Mouse (Mus musculus): ENCODE measurements around the gene 2210407C18Rik. TPM values are rescaled to one million over a fixed set of nuclear protein-coding genes. Genes with fewer than 3 reads are reported as not detected.

2210407C18Rik gene
- total and polyA plus RNA-seq, 3 experiments = not detected

- Histone ChIP-seq H3K36me3 (replicated peaks in 1 of 2; ENCODE audit: control insufficient read depth in 1 of 2, insufficient read depth in 1 of 2, low read length in 1 of 2) (no peaks in the 10 kb centered on the region), H3K9me3 (replicated peaks; ENCODE audit: low read length) (no peaks in the 10 kb centered on the region), H3K27ac (ENCODE audit: insufficient read depth, low read depth) (no peak overlapping the region), H3K4me3 (replicated peaks in 1 of 3; ENCODE audit: low read depth in 2 of 3, low read length in 2 of 3, poor library complexity in 1 of 3) (no peak overlapping the region), H3K79me2 (replicated peaks; ENCODE audit: control insufficient read depth, extremely low read depth, insufficient read depth, poor library complexity, severe bottlenecking) (no peaks in the 10 kb centered on the region), H3K27me3 (replicated peaks) (peaks cover 84% of the 10 kb centered on the region), H3K4me2 (ENCODE audit: insufficient read depth, low read depth, poor library complexity, severe bottlenecking) (no peak overlapping the region), H3K9ac (ENCODE audit: insufficient read depth, low read depth) (no peak overlapping the region), H3K4me1 (ENCODE audit: control insufficient read depth in 1 of 2, insufficient read depth in 2 of 2) (no peaks in the 10 kb centered on the region)
- TF ChIP-seq ZKSCAN1 (IDR thresholded peaks at IDR 0.05; ENCODE audit: borderline replicate concordance, low read depth, low read length) (no peak), RAD21 (IDR thresholded peaks at IDR 0.05; ENCODE audit: low read depth, low read length) (no peak), TBP (conservative IDR thresholded peaks at IDR 0.05; ENCODE audit: low read depth, low read length) (no peak), E2F4 (IDR thresholded peaks at IDR 0.05; ENCODE audit: insufficient replicate concordance, low read depth, low read length) (no peak)
- DNase-seq (ENCODE audit: extremely low read depth) = no peak
- dilution Hi-C loops (cut with MboI; ENCODE audit: extremely low pct_ligation_motif_present, extremely low pct_unique_long_range_greater_than_20kb, low sequenced_read_pairs) (no loop called here), in situ Hi-C loops (cut with MboI; ENCODE audit: low pct_ligation_motif_present, low pct_unique_long_range_greater_than_20kb, low sequenced_read_pairs) (no loop called here)
Observed at GRCm38 (mm10) chr11:58604688-58605087, 11.2 kb downstream of the 2210407C18Rik start.

- no peak overlapping the region for H3K27ac ChIP-seq (ENCODE audit: insufficient read depth, low read depth)
- no peaks in the 10 kb centered on the region for H3K4me1 ChIP-seq (ENCODE audit: control insufficient read depth in 1 of 2, insufficient read depth in 2 of 2)
- H3K4me3 ChIP-seq (replicated peaks in 1 of 3; ENCODE audit: low read depth in 2 of 3, low read length in 2 of 3, poor library complexity in 1 of 3) = no peak overlapping the region
- dilution Hi-C loops (cut with MboI; ENCODE audit: extremely low pct_ligation_motif_present, extremely low pct_unique_long_range_greater_than_20kb, low sequenced_read_pairs) (no loop called here), in situ Hi-C loops (cut with MboI; ENCODE audit: low pct_ligation_motif_present, low pct_unique_long_range_greater_than_20kb, low sequenced_read_pairs) (no loop called here)
- H3K4me2 ChIP-seq (ENCODE audit: insufficient read depth, low read depth, poor library complexity, severe bottlenecking) = no peak overlapping the region
- H3K9me3 ChIP-seq (replicated peaks; ENCODE audit: low read length) = no peaks in the 10 kb centered on the region
- TF ChIP-seq POLR2AphosphoS2 (IDR thresholded peaks at IDR 0.05; ENCODE audit: low read depth, low read length) = no peak
- TF ChIP-seq ZKSCAN1 (IDR thresholded peaks at IDR 0.05; ENCODE audit: borderline replicate concordance, low read depth, low read length) = no peak
- no peak for TF ChIP-seq CTCF (conservative IDR thresholded peaks at IDR 0.05 in 1 of 2, IDR thresholded peaks at IDR 0.05 in 1 of 2; ENCODE audit: low read depth in 2 of 2, low read length in 2 of 2)
- no peak for TF ChIP-seq HCFC1 (IDR thresholded peaks at IDR 0.05; ENCODE audit: low read depth, low read length)
- no peak for TF ChIP-seq NRF1 (IDR thresholded peaks at IDR 0.05; ENCODE audit: low read depth, low read length)
- TF ChIP-seq ETS1 (conservative IDR thresholded peaks at IDR 0.05; ENCODE audit: low read depth, low read length) = no peak
- no peak for TF ChIP-seq UBTF (IDR thresholded peaks at IDR 0.05; ENCODE audit: low read depth, low read length)
- TF ChIP-seq MAFK (IDR thresholded peaks at IDR 0.05; ENCODE audit: insufficient replicate concordance, low read length) = no peak
- no peak for DNase-seq (ENCODE audit: extremely low read depth)
- no peaks in the 10 kb centered on the region for H3K36me3 ChIP-seq (replicated peaks in 1 of 2; ENCODE audit: control insufficient read depth in 1 of 2, insufficient read depth in 1 of 2, low read length in 1 of 2)
- peaks cover 84% of the 10 kb centered on the region for H3K27me3 ChIP-seq (replicated peaks)
- no peak overlapping the region for H3K9ac ChIP-seq (ENCODE audit: insufficient read depth, low read depth)
- H3K79me2 ChIP-seq (replicated peaks; ENCODE audit: control insufficient read depth, extremely low read depth, insufficient read depth, poor library complexity, severe bottlenecking) = no peaks in the 10 kb centered on the region
Observed at GRCm38 (mm10) chr11:58602800-58603560, 12.9 kb downstream of the 2210407C18Rik start.

- Histone ChIP-seq H3K4me3 (replicated peaks in 1 of 3; ENCODE audit: low read depth in 2 of 3, low read length in 2 of 3, poor library complexity in 1 of 3) (no peak overlapping the region), H3K4me2 (ENCODE audit: insufficient read depth, low read depth, poor library complexity, severe bottlenecking) (no peak overlapping the region), H3K9ac (ENCODE audit: insufficient read depth, low read depth) (no peak overlapping the region), H3K27me3 (replicated peaks) (peaks cover 91% of the 10 kb centered on the region), H3K36me3 (replicated peaks in 1 of 2; ENCODE audit: control insufficient read depth in 1 of 2, insufficient read depth in 1 of 2, low read length in 1 of 2) (no peaks in the 10 kb centered on the region), H3K27ac (ENCODE audit: insufficient read depth, low read depth) (no peak overlapping the region), H3K9me3 (replicated peaks; ENCODE audit: low read length) (no peaks in the 10 kb centered on the region), H3K4me1 (ENCODE audit: control insufficient read depth in 1 of 2, insufficient read depth in 2 of 2) (no peaks in the 10 kb centered on the region), H3K79me2 (replicated peaks; ENCODE audit: control insufficient read depth, extremely low read depth, insufficient read depth, poor library complexity, severe bottlenecking) (no peaks in the 10 kb centered on the region)
- DNase-seq (ENCODE audit: extremely low read depth) = no peak
- no peak for TF ChIP-seq POLR2AphosphoS2 (IDR thresholded peaks at IDR 0.05; ENCODE audit: low read depth, low read length)
- no peak for TF ChIP-seq SMC3 (IDR thresholded peaks at IDR 0.05; ENCODE audit: low read depth, low read length)
- TF ChIP-seq MXI1 (IDR thresholded peaks at IDR 0.05; ENCODE audit: low read depth, low read length) = no peak
- TF ChIP-seq KAT2A (IDR thresholded peaks at IDR 0.05; ENCODE audit: insufficient replicate concordance, low read length) = no peak
- no peak for TF ChIP-seq MAZ (IDR thresholded peaks at IDR 0.05; ENCODE audit: low read depth, low read length)
- TF ChIP-seq TBP (conservative IDR thresholded peaks at IDR 0.05; ENCODE audit: low read depth, low read length) = no peak
- dilution Hi-C loops (cut with MboI; ENCODE audit: extremely low pct_ligation_motif_present, extremely low pct_unique_long_range_greater_than_20kb, low sequenced_read_pairs) = no loop called here
- in situ Hi-C loops (cut with MboI; ENCODE audit: low pct_ligation_motif_present, low pct_unique_long_range_greater_than_20kb, low sequenced_read_pairs) = no loop called here
Observed at GRCm38 (mm10) chr11:58602062-58602461, 13.8 kb downstream of the 2210407C18Rik start.

Data from CH12.LX (cell line).